Mouse (Mus musculus) kidney, postnatal 36 days (tissue): ENCODE results near the gene Olig2.

Experiments
- DNase-seq, 2 experiments: peaks; one replicate each; pipeline ENCODE4 v3.0.0; 2021 to 2022; ENCODE audit warnings: mixed read lengths in 2 of 2

The Olig2 gene

DNA sequence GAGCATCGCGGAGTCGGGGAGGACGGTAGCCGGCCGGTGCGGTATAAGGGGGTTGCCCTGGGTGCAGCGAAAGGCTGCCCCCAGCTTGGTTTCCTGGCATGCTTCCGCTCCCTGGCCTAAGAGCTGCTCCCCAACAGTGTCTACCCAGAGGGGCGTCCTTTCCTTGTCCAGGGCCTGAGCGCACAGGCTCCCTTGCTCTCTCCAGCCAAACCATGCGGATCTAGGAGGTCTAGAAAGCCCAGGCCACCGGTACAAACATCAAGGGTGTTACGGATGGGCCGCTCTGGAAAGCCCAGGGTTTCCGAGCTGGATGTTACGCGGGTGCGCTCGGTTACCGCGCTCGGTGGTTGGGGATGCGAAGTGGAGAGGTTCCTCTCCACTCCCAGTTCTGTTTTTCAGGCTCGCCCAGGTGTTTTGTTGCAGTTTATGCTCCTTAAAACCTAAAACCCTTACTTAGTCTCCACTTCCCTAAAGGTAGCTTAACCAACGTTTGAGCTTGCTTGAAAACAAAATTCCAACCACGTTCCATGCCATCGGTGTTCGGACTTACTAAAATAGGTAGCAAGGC is 45.8 kb downstream of the Olig2 start:
- DNase-seq: no peak

DNA sequence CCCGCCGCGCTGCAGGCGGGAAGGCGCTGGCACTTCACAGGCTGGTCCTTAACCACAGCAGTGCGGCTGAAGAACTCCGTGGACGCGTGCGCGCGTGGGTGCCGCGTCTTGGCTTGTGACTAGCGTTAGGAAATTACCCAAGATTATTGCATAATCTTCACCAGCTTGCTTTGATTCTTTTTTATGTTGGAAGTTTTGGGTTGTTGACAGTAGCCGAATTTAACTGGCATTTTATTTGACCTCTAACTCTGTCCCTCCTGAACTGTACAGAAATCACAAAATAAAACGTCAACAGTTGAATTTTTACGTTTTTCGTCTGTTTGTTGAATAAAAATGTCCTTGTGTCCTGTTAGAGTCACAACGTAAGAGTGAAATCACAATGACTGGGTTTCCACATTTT is 46.4 kb downstream of the Olig2 start:
- no peak for DNase-seq
